Mouse (Mus musculus) forebrain, embryonic 14.5 days (tissue): ENCODE results near the gene Ablim1. TPM values are rescaled to one million over a fixed set of nuclear protein-coding genes. Genes with fewer than 3 reads are reported as not detected.

Experiments used
- ATAC-seq: fragments of 200-750 bp; cut with Nextera tagmentation; 2 replicates; pipeline ENCODE4 v1.8.0; 2017; ENCODE audit warnings: mild to moderate bottlenecking, moderate library complexity
- DNase-seq: peaks from one replicate; pipeline ENCODE4 v3.0.0-alpha.2; 2015; ENCODE audit warnings: low spot score
- H3K27ac ChIP-seq: fragments of 300-500 bp; sonication (generic); 2 replicates; pipeline ENCODE4 v1.5.1; 2014; ENCODE audit warnings: low read depth, mild to moderate bottlenecking, control low read depth, low read length, moderate library complexity
- H3K27me3 ChIP-seq: fragments of 300-500 bp; sonication (generic); replicated peaks from 2 replicates; pipeline ENCODE4 v1.6.1; 2014; ENCODE audit warnings: low read length, control low read depth, mixed read lengths; ENCODE audit not compliant: control insufficient read depth, insufficient read depth
- H3K36me3 ChIP-seq: fragments of 300-500 bp; sonication (generic); 2 replicates; pipeline ENCODE4 v1.6.1; 2014; ENCODE audit warnings: low read length, control low read depth; ENCODE audit not compliant: control insufficient read depth, insufficient read depth
- H3K4me1 ChIP-seq: fragments of 300-500 bp; sonication (generic); 2 replicates; pipeline ENCODE4 v1.6.1; 2014; ENCODE audit warnings: antibody characterized with exemption, low read length, control low read depth; ENCODE audit not compliant: control insufficient read depth, insufficient read depth
- H3K4me2 ChIP-seq: fragments of 300-500 bp; sonication (generic); 2 replicates; pipeline ENCODE4 v1.6.1; 2014; ENCODE audit warnings: mild to moderate bottlenecking, control low read depth, low read length
- H3K4me3 ChIP-seq: fragments of 300-500 bp; sonication (generic); 2 replicates; pipeline ENCODE4 v1.5.1; 2014; ENCODE audit warnings: low read depth, low read length, control low read depth
- H3K9ac ChIP-seq: fragments of 300-500 bp; sonication (generic); 2 replicates; pipeline ENCODE4 v1.6.1; 2014; ENCODE audit warnings: mild to moderate bottlenecking, low read length, control low read depth, moderate library complexity
- H3K9me3 ChIP-seq: fragments of 300-500 bp; sonication (generic); replicated peaks from 2 replicates; pipeline ENCODE4 v1.6.1; 2016; ENCODE audit warnings: low read length, control low read depth, mixed read lengths; ENCODE audit not compliant: control insufficient read depth
- WGBS: fragments of 180-500 bp; shearing (Covaris S2); extraction: QIAGEN DNeasy Blood & Tissue Kit; methylation state at CpG from one replicate; pipeline ENCODE4 v1.1.7; 2014; 5-methylcytosine and 5-hydroxymethylcytosine counted together
- polyA plus RNA-seq: library from polyadenylated mRNA; unstranded; fragments of >200 nt; fragmentation: Nextera tagmentation; extraction: Ambion mirVana; gene quantifications from 2 replicates; pipeline ENCODE4 v1.2.1, GENCODE M21; 2014

The Ablim1 gene
- 24.0 and 35.5 TPM in 2 replicates for polyA plus RNA-seq

DNA sequence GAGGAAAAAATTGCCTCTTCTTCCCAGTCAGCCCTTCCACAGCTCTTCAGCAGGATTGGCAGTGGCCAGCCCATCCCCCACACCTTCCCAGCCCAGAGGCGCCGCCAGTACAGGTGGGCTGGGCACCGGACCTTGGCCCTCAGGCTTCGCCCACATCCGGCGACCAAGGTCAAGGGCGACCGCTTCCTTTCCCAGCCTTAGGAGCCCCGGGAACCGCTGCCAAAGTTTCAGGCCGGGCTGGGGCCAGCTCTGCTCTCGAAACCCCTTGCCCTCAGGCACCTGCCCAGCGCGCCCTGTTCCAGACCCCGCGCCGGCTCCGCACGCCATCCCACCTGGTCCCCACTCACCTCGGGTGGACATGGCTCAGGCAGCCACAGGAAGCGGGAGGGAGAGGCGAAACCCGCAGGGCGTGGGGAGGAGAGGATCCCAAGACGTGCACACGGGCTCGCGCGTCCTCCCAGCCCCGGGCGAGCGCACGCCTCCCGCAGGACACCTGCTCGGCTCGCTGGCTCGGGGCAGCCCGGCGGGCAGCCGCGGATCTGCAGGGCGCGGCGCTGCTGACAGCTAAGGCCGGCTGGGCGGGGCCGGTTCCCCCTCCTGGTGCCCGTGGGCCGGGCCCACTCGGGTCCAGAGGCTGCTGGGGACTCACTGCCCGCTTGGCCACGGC, at the start of gene Ablim1:
Gene Ablim1 (minus strand): TSS at position 574 of the 667 bp plus-strand sequence.
- peak; percentile 81 for ATAC-seq
- WGBS, result under 1% methylated on average over 43 of the region's 52 CpGs
- no peaks in the 10 kb centered on the region for H3K9me3 ChIP-seq
- no peaks in the 10 kb centered on the region for H3K36me3 ChIP-seq
- H3K9ac ChIP-seq, result peak within 1 kb of the TSS; percentile 82
- peak within 1 kb of the TSS; percentile 96 for H3K4me2 ChIP-seq
- H3K4me1 ChIP-seq, result peaks cover 5% of the 10 kb centered on the region; the same call in 1 of the 2 replicates
- H3K4me3 ChIP-seq, result peak within 1 kb of the TSS; percentile 62
- peak within 1 kb of the TSS; percentile 68; the same call in 1 of the 2 replicates for H3K27ac ChIP-seq
- peak; percentile 51 for DNase-seq
- no peaks in the 10 kb centered on the region for H3K27me3 ChIP-seq

DNA sequence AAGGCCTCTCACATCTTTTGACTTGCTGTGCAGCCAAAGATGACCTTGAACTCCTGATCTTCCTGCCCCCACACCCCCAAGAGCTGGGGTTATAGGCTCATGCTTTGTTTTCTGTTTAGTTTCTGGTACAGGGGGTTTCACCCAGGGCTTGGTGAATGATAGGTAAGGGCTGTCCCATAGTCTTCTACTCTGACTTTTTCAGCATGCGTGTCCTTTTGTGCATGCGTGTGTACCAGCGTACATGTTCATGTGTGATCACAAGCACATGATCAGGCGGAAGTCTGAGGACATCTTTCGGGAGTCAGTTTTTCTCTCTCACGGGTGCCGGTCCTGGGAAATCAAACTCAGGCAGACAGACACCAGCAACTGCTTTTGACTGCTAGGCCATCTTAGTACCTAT, 48.8 kb upstream of the Ablim1 start:
- Histone ChIP-seq H3K27ac (no peak overlapping the region), H3K4me1 (peaks cover 44% of the 10 kb centered on the region), H3K27me3 (no peaks in the 10 kb centered on the region), H3K4me3 (no peak overlapping the region), H3K9ac (0 out of 2 replicates have a peak overlapping the region, but pooled peaks have one; percentile 38), H3K36me3 (peaks cover 2% of the 10 kb centered on the region; the same call in 1 of the 2 replicates), H3K4me2 (peak overlapping the region; percentile 69), H3K9me3 (no peaks in the 10 kb centered on the region)
- WGBS, result 91% methylated on average over 7 of the region's 7 CpGs
- DNase-seq (no peak), ATAC-seq (no peak)

DNA sequence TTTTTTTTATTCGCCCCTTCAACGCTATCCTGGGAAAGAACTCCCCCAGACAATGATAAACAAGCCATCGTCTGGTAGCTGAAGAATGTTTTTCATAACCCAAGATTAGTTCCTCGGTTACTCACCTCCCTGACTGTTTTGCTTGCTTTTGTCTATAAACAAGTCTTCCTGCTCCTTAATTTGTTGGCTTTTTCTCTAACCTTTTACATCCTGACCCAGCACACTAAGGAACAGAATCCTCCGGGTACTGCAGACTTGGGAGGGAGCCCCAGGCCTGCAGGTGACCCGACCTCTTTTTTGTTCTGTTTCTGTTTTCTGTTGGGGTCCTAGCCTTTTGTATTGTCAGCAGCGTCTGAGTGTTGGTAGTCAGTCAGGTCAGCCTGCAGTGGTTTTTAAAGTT, 48.4 kb upstream of the Ablim1 start:
- DNase-seq (no peak), ATAC-seq (no peak)
- peak overlapping the region; percentile 69 for H3K4me2 ChIP-seq
- H3K4me3 ChIP-seq, result peak overlapping the region; percentile 19
- 35% methylated on average over 7 of the region's 7 CpGs for WGBS
- no peaks in the 10 kb centered on the region for H3K9me3 ChIP-seq
- H3K27me3 ChIP-seq, result no peaks in the 10 kb centered on the region
- no peaks in the 10 kb centered on the region for H3K36me3 ChIP-seq
- H3K27ac ChIP-seq, result no peak overlapping the region
- peaks cover 44% of the 10 kb centered on the region for H3K4me1 ChIP-seq
- H3K9ac ChIP-seq, result peak overlapping the region; percentile 38; the same call in 1 of the 2 replicates

DNA sequence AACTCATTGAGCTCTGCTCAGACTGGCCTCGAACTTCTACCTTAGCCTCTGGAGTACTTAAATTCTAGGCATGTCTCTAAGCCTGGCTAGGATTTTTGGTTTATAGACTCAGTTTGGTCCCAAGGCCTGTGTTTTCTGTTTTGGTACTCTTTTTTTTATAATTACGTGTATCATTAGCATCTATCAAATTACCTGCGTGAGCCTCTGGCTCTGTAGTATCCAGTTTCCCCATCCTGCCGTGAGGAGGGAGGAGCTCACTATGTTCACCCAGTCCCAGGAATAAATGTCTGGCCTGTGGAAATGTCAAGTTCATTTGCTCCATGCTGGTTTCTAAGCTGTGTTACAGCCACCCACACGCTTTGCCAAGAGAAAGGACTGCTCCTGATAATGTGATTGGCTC, 47.9 kb upstream of the Ablim1 start:
- peak overlapping the region; percentile 38; the same call in 1 of the 2 replicates for H3K9ac ChIP-seq
- no peak overlapping the region for H3K27ac ChIP-seq
- 39% methylated on average over 5 of the region's 5 CpGs for WGBS
- H3K27me3 ChIP-seq, result no peaks in the 10 kb centered on the region
- peak overlapping the region; percentile 19 for H3K4me3 ChIP-seq
- DNase-seq (no peak), ATAC-seq (no peak)
- no peaks in the 10 kb centered on the region for H3K9me3 ChIP-seq
- H3K36me3 ChIP-seq, result no peaks in the 10 kb centered on the region
- H3K4me1 ChIP-seq, result peaks cover 44% of the 10 kb centered on the region
- peak overlapping the region; percentile 69 for H3K4me2 ChIP-seq

DNA sequence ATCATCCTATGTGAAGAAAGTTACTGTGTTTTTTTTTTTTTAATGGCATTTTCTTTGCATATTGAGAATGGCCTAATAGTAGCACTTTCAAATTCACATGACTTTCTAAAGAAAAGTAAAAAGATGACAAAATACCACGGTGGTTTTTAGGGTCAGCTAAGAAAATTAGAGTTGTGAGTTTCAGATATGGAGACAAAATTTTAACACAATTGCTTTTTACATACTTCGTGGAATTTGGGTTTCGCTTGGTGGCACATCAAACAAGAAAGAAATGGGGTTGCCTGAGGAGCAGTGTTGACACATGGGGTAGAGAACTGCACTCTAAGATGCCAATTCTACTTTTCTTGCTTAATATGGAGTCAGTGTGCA, 47.2 kb upstream of the Ablim1 start:
- H3K9me3 ChIP-seq, result no peaks in the 10 kb centered on the region
- H3K9ac ChIP-seq, result peak overlapping the region; percentile 99
- ATAC-seq (no peak), DNase-seq (no peak)
- WGBS, result 16% methylated on average over 3 of the region's 3 CpGs
- H3K27ac ChIP-seq, result peak overlapping the region; percentile 96; the same call in 1 of the 2 replicates
- H3K27me3 ChIP-seq, result no peaks in the 10 kb centered on the region
- peak overlapping the region; percentile 98 for H3K4me3 ChIP-seq
- H3K4me1 ChIP-seq, result peaks cover 43% of the 10 kb centered on the region
- peak overlapping the region; percentile 69 for H3K4me2 ChIP-seq
- no peaks in the 10 kb centered on the region for H3K36me3 ChIP-seq

DNA sequence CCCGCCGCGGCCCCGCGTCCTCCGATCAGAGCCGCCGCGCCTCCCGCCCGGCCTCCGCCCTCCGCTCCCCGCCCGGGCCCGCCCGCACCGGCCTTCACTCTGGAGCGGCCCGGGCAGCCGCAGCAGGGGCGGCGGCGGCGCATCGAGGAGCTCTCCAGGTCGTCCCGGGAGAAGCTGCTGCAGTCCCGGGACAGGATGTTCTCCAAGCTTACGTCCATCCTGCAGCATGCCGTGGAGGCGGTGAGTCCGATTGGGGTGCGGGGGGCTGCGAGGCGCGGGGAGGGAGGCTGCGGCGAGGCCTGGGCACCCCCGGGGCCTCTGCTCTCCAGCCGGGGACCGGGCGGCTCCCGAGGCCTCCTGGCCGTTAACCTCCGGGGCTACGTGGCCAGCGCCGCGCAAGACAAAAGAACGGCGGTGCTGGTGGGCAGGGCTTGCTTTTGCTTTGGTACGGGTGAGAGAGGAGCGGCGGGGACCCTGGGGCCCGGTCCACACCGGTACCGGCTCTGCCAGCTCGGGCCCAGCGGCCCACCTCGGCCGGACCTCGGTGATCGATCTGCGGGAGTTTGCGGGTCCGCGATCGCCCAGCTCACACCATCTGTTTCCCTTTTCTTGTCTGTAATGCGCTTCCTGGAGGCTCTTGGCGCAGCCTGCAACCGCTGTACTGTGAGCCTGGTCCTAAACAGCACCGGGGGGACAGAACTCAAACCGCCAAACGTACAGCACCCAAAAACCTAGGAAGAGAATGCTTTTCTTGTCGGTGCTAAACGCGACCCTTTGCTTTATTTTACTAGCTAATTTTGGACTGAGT, 46.6 kb upstream of the Ablim1 start:
- H3K4me1 ChIP-seq, result peaks cover 40% of the 10 kb centered on the region
- peak overlapping the region; percentile 69 for H3K4me2 ChIP-seq
- H3K4me3 ChIP-seq, result peak overlapping the region; percentile 98
- DNase-seq (peak; percentile 69), ATAC-seq (peak; percentile 76)
- no peaks in the 10 kb centered on the region for H3K9me3 ChIP-seq
- H3K27me3 ChIP-seq, result no peaks in the 10 kb centered on the region
- H3K36me3 ChIP-seq, result no peaks in the 10 kb centered on the region
- 0% methylated on average over 73 of the region's 78 CpGs for WGBS
- peak overlapping the region; percentile 96 for H3K27ac ChIP-seq
- H3K9ac ChIP-seq, result peak overlapping the region; percentile 99

DNA sequence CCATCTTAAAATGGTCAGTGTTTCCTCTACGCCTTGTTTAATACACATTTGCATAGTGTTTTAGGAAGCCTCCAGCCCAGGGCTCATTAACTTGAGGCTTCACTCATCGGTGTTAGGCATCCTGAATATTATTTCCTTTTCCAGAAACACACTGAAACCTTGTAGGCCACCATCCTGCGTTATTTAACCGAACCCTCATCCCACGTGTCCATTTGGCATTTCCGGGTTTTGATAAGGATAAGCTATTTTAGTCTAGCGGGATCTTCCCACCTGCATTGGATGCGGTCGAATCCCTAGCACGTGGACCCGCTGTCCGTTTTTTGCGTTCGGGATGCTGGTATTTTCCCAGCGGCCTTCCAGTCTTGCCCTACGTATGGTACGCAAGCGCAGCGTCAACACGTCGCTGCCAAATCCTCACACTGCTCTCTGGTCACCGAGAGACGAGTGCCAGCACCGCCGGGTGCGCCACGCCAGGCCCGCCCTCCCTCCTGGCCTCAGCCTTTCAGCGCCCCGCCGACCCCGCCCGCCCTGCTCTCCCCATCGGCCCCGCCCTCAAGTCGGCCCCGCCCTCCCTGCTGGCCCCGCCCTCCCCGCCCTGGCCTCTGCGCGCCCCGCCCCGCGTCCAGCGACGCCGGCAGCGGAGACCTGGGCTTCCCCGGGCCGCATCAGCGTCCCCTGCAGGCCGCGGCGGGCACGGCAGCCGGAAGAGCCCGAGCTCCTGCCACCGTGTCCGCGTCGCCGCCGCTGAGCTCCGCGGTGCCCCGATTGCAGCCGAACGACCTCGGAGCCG, 45.8 kb upstream of the Ablim1 start, which contains the start of gene Fam160b1:
Gene Fam160b1 (plus strand): TSS at position 340 of the 790 bp plus-strand sequence.
- H3K27me3 ChIP-seq, result no peaks in the 10 kb centered on the region
- peak; percentile 94 for DNase-seq
- H3K9me3 ChIP-seq, result no peaks in the 10 kb centered on the region
- peaks cover 33% of the 10 kb centered on the region for H3K4me1 ChIP-seq
- H3K4me2 ChIP-seq, result peak within 1 kb of the TSS; percentile 69
- under 1% methylated on average over 55 of the region's 70 CpGs for WGBS
- H3K9ac ChIP-seq, result peak within 1 kb of the TSS; percentile 99
- peak; percentile 90 for ATAC-seq
- peak within 1 kb of the TSS; percentile 98 for H3K4me3 ChIP-seq
- no peaks in the 10 kb centered on the region for H3K36me3 ChIP-seq
- H3K27ac ChIP-seq, result peak within 1 kb of the TSS; percentile 96

DNA sequence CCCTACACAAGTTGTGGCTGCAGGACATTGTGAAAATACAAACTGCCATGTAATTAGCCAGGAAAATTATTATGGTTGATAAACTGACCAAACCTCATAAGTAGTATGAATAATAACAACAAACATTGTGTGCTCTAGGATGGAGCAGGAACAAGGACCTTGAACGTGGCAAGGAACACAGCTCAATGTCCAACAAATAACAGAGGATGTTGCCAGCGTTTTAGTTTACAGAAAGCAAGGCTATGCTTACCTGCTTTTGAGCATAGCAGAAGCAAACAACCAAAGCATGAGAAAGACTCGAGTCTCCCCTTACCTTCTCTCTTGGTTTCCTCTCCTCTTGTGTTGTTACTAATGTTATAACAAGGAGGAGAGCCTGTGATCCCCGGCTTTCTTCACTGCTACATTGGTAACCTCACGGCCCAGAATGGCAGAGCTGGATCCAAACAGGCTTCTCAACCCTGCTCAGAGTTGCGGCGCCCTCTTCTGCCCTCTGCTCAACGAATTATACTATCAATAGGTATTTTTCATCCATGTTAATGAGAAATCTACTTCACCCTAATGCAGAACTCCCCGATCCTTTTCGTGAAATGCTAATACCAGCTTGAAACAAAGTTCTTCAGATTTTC, 45.1 kb upstream of the Ablim1 start:
- peak overlapping the region; percentile 69 for H3K4me2 ChIP-seq
- 44% methylated on average over 10 of the region's 10 CpGs for WGBS
- peak overlapping the region; percentile 99; the same call in 1 of the 2 replicates for H3K9ac ChIP-seq
- ATAC-seq (no peak), DNase-seq (no peak)
- H3K4me3 ChIP-seq, result peak overlapping the region; percentile 98
- H3K36me3 ChIP-seq, result no peaks in the 10 kb centered on the region
- H3K27ac ChIP-seq, result peak overlapping the region; percentile 96
- H3K4me1 ChIP-seq, result peaks cover 27% of the 10 kb centered on the region
- no peaks in the 10 kb centered on the region for H3K9me3 ChIP-seq
- H3K27me3 ChIP-seq, result no peaks in the 10 kb centered on the region
